Mouse (Mus musculus) small intestine, adult 2 months (tissue): Measurements from ENCODE around the gene Pak6.

Experiments
- CTCF ChIP-seq: fragments of 200-500 bp; IDR thresholded peaks from 2 replicates; pipeline ENCODE4 v1.5.1; 2012; ENCODE audit warnings: low read depth, mild to moderate bottlenecking, control low read depth, inconsistent platforms, low read length, moderate library complexity, mixed read lengths; ENCODE audit not compliant: insufficient replicate concordance, insufficient read length; ENCODE audit errors: extremely low read depth
- POLR2A ChIP-seq: fragments of 200-500 bp; IDR thresholded peaks from 2 replicates; pipeline ENCODE4 v1.6.1; 2012; ENCODE audit warnings: low read depth, mild to moderate bottlenecking, control low read depth, inconsistent platforms, low read length, moderate library complexity

DNA sequence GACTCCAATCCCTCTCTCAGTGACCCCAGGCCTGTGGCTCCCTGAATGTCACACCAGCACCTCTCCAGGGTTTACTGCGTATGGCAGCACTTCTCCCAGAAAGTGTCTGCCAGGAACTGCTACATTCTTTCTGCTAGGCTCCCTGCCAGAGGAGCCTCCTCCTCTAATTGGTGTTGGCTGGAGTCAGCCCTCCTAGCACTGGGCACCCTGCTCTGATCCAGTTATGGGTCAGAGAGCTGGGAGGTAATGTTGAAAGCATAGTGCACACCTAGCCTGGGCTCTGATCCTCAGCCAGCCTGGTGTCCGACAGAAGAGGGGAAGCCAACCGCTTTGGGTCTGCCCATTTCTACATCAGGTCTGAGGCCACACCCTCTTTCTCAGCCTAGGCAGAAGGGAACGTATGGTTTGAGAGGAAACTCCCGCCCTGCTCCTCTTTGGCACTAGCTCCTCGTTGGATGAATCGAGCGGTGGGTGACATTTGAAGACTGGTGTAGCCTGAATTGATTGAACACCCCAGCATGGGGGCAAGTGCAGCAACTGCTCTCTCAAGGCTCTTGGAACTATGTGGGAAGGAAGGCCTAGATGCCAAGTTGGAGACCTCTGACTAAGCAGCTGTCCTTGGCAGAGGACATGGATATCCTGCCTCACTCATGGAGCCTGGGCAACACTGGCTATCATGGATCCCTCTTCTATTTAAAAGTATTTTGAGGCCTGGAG is 19.6 kb downstream of the Pak6 start:
- no peak for TF ChIP-seq POLR2A
- no peak for TF ChIP-seq CTCF
